Mouse (Mus musculus) liver, embryonic 12.5 days (tissue): ENCODE measurements around the gene E2f4. TPM values are rescaled to one million over a fixed set of nuclear protein-coding genes. Genes with fewer than 3 reads are reported as not detected.

Experiments used
- ATAC-seq: fragments of 200-750 bp; cut with Nextera tagmentation; 2 replicates; pipeline ENCODE4 v1.8.0; 2017; ENCODE audit warnings: moderate number of reproducible peaks, mild to moderate bottlenecking, moderate library complexity
- H3K27ac ChIP-seq: fragments of 300-500 bp; sonication (generic); 2 replicates; pipeline ENCODE4 v1.5.1; 2016; ENCODE audit warnings: mild to moderate bottlenecking
- H3K27me3 ChIP-seq: fragments of 300-500 bp; sonication (generic); replicated peaks from 2 replicates; pipeline ENCODE4 v1.6.1; 2016; ENCODE audit warnings: mild to moderate bottlenecking, moderate library complexity
- H3K36me3 ChIP-seq: fragments of 300-500 bp; sonication (generic); 2 replicates; pipeline ENCODE4 v1.6.1; 2016; ENCODE audit warnings: mild to moderate bottlenecking, moderate library complexity
- H3K4me1 ChIP-seq: fragments of 300-500 bp; sonication (generic); 2 replicates; pipeline ENCODE4 v1.6.1; 2016
- H3K4me2 ChIP-seq: fragments of 300-500 bp; sonication (generic); 2 replicates; pipeline ENCODE4 v1.6.1; 2016; ENCODE audit warnings: mild to moderate bottlenecking, moderate library complexity
- H3K4me3 ChIP-seq: fragments of 300-500 bp; sonication (generic); 2 replicates; pipeline ENCODE4 v1.5.1; 2016; ENCODE audit warnings: mild to moderate bottlenecking, moderate library complexity
- H3K9ac ChIP-seq: fragments of 300-500 bp; sonication (generic); 2 replicates; pipeline ENCODE4 v1.6.1; 2016; ENCODE audit warnings: mild to moderate bottlenecking, moderate library complexity
- H3K9me3 ChIP-seq: fragments of 300-500 bp; sonication (generic); replicated peaks from 2 replicates; pipeline ENCODE4 v1.6.1; 2016; ENCODE audit warnings: mild to moderate bottlenecking, moderate library complexity
- WGBS: fragments of 180-500 bp; shearing (Covaris S2); methylation state at CpG from one replicate; pipeline ENCODE4 v1.1.7; 2016; ENCODE audit not compliant: insufficient replicate concordance; 5-methylcytosine and 5-hydroxymethylcytosine counted together
- polyA plus RNA-seq: library from polyadenylated mRNA; unstranded; fragments of >200 nt; fragmentation: Nextera tagmentation; extraction: Ambion mirVana; gene quantifications from 2 replicates; pipeline ENCODE4 v1.2.1, GENCODE M21; 2016

E2f4 gene
- polyA plus RNA-seq, 1 experiment from 2014 or later = 239 TPM

- 0 out of 2 replicates have a peak, but pooled peaks have one; percentile 8 for ATAC-seq
- Histone ChIP-seq H3K36me3 (peaks cover 55% of the 10 kb centered on the region), H3K9me3 (no peaks in the 10 kb centered on the region), H3K4me2 (peak overlapping the region; percentile 79), H3K4me3 (peak overlapping the region; percentile 97), H3K9ac (peak overlapping the region; percentile 97), H3K27ac (peak overlapping the region; percentile 93), H3K27me3 (no peaks in the 10 kb centered on the region), H3K4me1 (peaks cover 69% of the 10 kb centered on the region)
- WGBS = 22% methylated on average over 18 of the region's 18 CpGs
Observed at GRCm38 (mm10) chr8:105298351-105299252, 1.1 kb downstream of the E2f4 start.

DNA sequence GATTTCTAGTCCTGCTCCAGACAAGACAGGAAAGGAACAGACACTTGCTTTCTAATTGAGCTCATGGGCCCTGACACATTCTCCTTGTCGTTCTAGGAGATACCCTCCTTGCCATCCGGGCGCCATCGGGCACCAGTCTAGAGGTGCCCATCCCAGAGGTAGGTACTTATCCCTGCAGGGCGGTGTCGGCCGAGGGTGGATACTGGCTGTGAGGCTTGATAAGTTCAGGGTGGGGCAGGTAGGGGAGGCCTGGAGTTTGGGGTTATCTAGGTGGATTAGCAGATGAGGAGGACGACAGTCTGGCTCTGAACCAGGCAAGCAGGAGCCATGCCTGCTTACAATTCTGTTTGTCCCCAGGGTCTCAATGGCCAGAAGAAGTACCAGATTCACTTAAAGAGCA, 2.5 kb downstream of the E2f4 start:
- Histone ChIP-seq H3K27me3 (no peaks in the 10 kb centered on the region), H3K4me3 (peak overlapping the region; percentile 97), H3K9me3 (no peaks in the 10 kb centered on the region), H3K4me1 (peaks cover 82% of the 10 kb centered on the region), H3K27ac (peak overlapping the region; percentile 93), H3K36me3 (peaks cover 68% of the 10 kb centered on the region), H3K4me2 (peak overlapping the region; percentile 79), H3K9ac (peak overlapping the region; percentile 97)
- 27% methylated on average over 8 of the region's 8 CpGs for WGBS
- ATAC-seq = peak; percentile 92

GRCm38 (mm10) chr8:105303396-105303795, 5.9 kb downstream of the E2f4 start:
- ATAC-seq = no peak
- WGBS = 60% methylated on average over 8 of the region's 8 CpGs
- Histone ChIP-seq H3K9me3 (no peaks in the 10 kb centered on the region), H3K27me3 (no peaks in the 10 kb centered on the region), H3K4me1 (peaks cover 81% of the 10 kb centered on the region), H3K4me3 (no peak overlapping the region), H3K9ac (no peak overlapping the region), H3K27ac (peak overlapping the region; percentile 72), H3K36me3 (peaks cover 100% of the 10 kb centered on the region), H3K4me2 (peak overlapping the region; percentile 29; the same call in 1 of the 2 replicates)

DNA sequence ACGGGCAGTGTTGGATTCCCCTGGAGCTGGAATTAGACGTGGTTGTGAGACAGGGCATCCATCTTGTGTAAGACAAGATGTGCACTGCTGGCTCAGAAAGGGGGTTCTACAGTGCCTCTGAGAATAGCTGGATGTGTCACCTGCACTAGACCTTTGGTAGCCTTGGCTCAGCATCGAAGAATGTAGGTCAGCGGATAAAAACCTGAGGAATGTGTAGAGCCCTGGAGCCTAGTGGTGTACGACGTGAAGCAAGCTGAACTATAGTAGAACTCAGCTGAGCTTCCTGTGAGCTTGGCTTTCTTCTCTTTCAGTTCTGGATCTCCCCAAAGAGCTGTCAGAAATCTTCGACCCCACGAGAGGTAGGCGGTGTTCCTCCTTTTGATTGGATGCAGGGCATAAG, 6.4 kb downstream of the E2f4 start:
- Histone ChIP-seq H3K27ac (peak overlapping the region; percentile 72), H3K9me3 (no peaks in the 10 kb centered on the region), H3K4me1 (peaks cover 76% of the 10 kb centered on the region), H3K4me2 (peak overlapping the region; percentile 29; the same call in 1 of the 2 replicates), H3K36me3 (peaks cover 100% of the 10 kb centered on the region), H3K4me3 (no peak overlapping the region), H3K27me3 (no peaks in the 10 kb centered on the region), H3K9ac (no peak overlapping the region)
- WGBS = 86% methylated on average over 9 of the region's 9 CpGs
- no peak for ATAC-seq

GRCm38 (mm10) chr8:105304325-105305210, 7.1 kb downstream of the E2f4 start:
- peaks cover 69% of the 10 kb centered on the region for H3K4me1 ChIP-seq
- no peak overlapping the region for H3K4me3 ChIP-seq
- H3K27me3 ChIP-seq = no peaks in the 10 kb centered on the region
- peak overlapping the region; percentile 25; the same call in 1 of the 2 replicates for H3K9ac ChIP-seq
- peaks cover 100% of the 10 kb centered on the region for H3K36me3 ChIP-seq
- WGBS = 74% methylated on average over 9 of the region's 9 CpGs
- ATAC-seq = peak; percentile 5; the same call in 1 of the 2 replicates
- no peaks in the 10 kb centered on the region for H3K9me3 ChIP-seq
- H3K4me2 ChIP-seq = 0 out of 2 replicates have a peak overlapping the region, but pooled peaks have one; percentile 29
- H3K27ac ChIP-seq = peak overlapping the region; percentile 72

DNA sequence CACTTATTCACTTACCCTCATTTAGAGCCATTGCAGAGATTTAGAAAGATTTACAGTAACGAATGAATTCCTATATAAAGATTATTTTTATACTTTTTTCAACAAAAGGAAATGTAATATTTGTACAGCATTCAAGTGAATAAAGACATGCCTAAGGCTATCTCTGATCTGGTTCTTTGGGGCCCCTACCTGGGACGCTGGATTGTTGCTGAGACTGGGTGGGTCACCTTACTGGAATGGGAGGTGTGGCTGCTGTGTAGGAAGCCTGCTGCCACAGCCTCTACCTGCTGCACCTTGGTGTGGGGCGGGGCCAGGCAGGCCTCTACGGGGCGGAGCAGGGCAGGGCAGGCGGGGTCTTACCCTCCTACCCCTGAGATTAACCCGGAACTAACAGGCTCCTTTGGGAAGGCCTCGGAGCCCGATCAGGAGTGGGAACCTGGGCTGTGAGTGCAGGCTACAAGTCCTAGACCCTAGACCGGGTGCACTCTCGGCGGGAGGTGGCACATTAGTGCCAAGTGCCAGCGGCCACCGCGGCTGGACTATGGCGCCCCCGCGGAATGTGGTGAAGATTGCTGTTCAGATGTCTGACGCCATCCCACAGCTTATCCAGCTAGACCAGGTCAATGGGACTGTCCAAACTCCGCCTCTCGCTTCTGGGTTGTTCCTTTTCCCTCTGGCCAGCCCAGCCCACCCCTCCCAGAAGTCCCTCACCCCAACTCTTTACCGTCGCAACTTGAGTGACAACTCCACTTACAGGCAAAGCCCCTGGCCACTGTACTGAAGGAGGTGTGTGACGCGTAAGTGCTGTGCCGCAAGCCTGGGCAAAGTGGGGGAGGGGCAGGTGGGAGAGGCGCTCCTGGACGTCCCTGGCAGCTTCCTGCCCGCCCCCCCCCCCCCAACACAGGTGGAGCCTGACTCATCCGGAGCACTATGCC, 8.0 kb downstream of the E2f4 start, which contains the start of gene Elmo3:
Elmo3 (plus strand) TSS at position 391 of the 935 bp plus-strand sequence.
- Histone ChIP-seq H3K36me3 (peaks cover 100% of the 10 kb centered on the region), H3K27me3 (no peaks in the 10 kb centered on the region), H3K9me3 (no peaks in the 10 kb centered on the region), H3K4me1 (peaks cover 62% of the 10 kb centered on the region), H3K4me3 (peak within 1 kb of the TSS; percentile 28), H3K4me2 (peak within 1 kb of the TSS; percentile 56), H3K27ac (peak within 1 kb of the TSS; percentile 72), H3K9ac (peak within 1 kb of the TSS; percentile 56)
- ATAC-seq = peak; percentile 75
- WGBS = 16% methylated on average over 29 of the region's 30 CpGs

DNA sequence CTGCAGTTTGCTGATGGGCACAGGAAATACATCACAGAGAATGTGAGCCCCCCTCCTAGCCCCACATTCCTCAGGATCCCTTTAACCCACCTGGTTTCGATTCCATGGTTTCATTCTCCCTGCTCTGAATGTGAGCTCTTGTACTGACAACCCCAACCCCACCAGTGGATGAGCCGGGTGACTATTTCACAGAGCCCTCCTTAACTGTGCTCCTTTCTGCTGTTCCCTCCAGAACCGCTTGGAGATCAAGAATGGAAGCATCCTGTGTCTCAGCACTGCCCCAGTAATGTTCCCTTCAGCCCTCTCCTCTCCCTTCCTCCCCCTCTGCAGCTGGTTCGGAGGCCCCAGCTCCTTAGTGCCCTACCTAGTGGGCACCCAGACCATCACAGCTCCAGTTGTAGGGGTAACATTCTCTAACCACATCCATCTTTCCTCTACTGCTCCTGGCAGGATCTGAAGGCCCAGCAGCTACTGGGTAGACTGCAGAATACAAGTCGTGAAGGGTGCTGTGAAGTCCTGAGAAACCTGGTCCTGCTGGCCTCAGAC, 8.8 kb downstream of the E2f4 start:
- H3K9me3 ChIP-seq = no peaks in the 10 kb centered on the region
- no peak; the same call in 1 of the 2 replicates for ATAC-seq
- H3K9ac ChIP-seq = peak overlapping the region; percentile 56; the same call in 1 of the 2 replicates
- peaks cover 56% of the 10 kb centered on the region for H3K4me1 ChIP-seq
- peaks cover 100% of the 10 kb centered on the region for H3K36me3 ChIP-seq
- 74% methylated on average over 5 of the region's 5 CpGs for WGBS
- H3K27me3 ChIP-seq = no peaks in the 10 kb centered on the region
- peak overlapping the region; percentile 56 for H3K4me2 ChIP-seq
- H3K4me3 ChIP-seq = peak overlapping the region; percentile 28
- H3K27ac ChIP-seq = peak overlapping the region; percentile 63

DNA sequence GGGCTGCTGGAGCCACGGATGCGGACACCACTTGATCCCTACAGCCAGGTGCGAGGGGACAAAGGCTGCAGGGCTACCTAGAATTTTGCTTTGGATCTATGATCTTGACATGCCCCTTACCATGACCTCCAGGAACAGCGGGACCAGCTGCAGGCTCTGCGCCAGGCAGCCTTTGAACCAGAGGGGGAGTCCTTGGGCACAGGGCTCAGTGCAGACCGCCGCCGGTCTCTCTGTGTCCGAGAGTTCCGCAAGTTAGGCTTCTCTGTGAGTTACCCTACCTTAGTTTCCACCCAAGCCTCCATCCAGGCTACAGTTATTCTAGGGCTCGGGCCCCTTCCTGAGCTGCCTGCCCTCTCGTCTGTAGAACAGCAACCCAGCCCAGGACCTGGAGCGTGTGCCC, 10.2 kb downstream of the E2f4 start:
- no peak overlapping the region for H3K27ac ChIP-seq
- H3K4me1 ChIP-seq = peaks cover 56% of the 10 kb centered on the region
- ATAC-seq = no peak
- no peaks in the 10 kb centered on the region for H3K9me3 ChIP-seq
- H3K4me2 ChIP-seq = no peak overlapping the region
- H3K9ac ChIP-seq = no peak overlapping the region
- 93% methylated on average over 13 of the region's 13 CpGs for WGBS
- H3K27me3 ChIP-seq = no peaks in the 10 kb centered on the region
- H3K36me3 ChIP-seq = peaks cover 100% of the 10 kb centered on the region
- H3K4me3 ChIP-seq = no peak overlapping the region

- no peaks in the 10 kb centered on the region for H3K9me3 ChIP-seq
- no peak overlapping the region for H3K9ac ChIP-seq
- no peak overlapping the region for H3K4me2 ChIP-seq
- H3K4me3 ChIP-seq = no peak overlapping the region
- H3K4me1 ChIP-seq = peaks cover 56% of the 10 kb centered on the region
- no peak overlapping the region for H3K27ac ChIP-seq
- peaks cover 100% of the 10 kb centered on the region for H3K36me3 ChIP-seq
- ATAC-seq = no peak
- 93% methylated on average over 10 of the region's 10 CpGs for WGBS
- no peaks in the 10 kb centered on the region for H3K27me3 ChIP-seq
Observed at GRCm38 (mm10) chr8:105308428-105308827, 11.0 kb downstream of the E2f4 start.

DNA sequence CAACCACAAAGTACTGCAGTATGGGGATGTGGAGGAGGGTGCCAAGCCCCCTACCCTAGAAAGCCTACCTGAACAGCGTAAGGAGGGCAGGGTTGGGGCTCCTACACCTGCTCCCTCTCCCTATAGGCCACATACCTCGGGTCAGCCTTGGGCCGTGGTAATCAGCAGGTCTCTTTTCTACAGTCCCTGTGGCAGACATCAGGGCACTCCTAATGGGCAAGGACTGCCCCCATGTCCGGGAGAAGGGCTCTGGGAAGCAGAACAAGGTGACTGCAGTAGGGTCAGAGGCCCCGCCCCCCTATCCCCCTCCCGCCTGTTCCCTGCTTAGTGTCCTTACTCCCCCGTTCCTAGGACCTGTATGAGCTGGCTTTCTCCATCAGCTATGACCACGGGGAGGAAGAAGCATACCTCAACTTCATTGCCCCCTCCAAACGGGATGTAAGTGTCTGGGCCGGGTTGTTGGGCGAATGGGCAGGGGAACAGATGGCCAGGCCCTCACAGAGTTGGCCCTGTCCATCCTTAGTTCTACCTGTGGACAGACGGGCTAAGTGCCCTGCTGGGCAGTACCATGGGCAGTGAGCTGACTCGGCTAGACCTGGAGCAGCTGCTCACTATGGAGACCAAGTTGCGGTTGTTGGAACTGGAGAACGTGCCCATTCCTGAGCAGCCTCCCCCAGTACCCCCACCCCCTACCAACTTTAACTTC, 11.8 kb downstream of the E2f4 start:
- H3K4me3 ChIP-seq = no peak overlapping the region
- no peak overlapping the region for H3K4me2 ChIP-seq
- peaks cover 100% of the 10 kb centered on the region for H3K36me3 ChIP-seq
- WGBS = 83% methylated on average over 15 of the region's 15 CpGs
- peaks cover 56% of the 10 kb centered on the region for H3K4me1 ChIP-seq
- ATAC-seq = no peak
- H3K27me3 ChIP-seq = no peaks in the 10 kb centered on the region
- H3K9me3 ChIP-seq = no peaks in the 10 kb centered on the region
- H3K27ac ChIP-seq = no peak overlapping the region
- H3K9ac ChIP-seq = no peak overlapping the region
